Mouse (Mus musculus): ENCODE measurements around the gene Olfr231. TPM values are rescaled to one million over a fixed set of nuclear protein-coding genes. Genes with fewer than 3 reads are reported as not detected.

Olfr231 gene
- total RNA-seq (2014; rRNA removed; ENCODE audit: low replicate concordance), result not detected in 2 replicates
- not detected in 2 replicates for polyA plus RNA-seq (2015; fragmentation: Nextera tagmentation; extraction: Ambion mirVana)

- Histone ChIP-seq H3K27ac (ENCODE audit: low read depth) (no peak within 1 kb of the TSS), H3K9ac (replicated peaks; ENCODE audit: low read depth, low read length) (no peak within 1 kb of the TSS), H3K4me2 (ENCODE audit: low read depth, low read length) (no peak within 1 kb of the TSS), H3K4me1 (ENCODE audit: control insufficient read depth, insufficient read depth) (no peaks in the 10 kb centered on the region), H3K4me3 (ENCODE audit: low read depth, low read length) (no peak within 1 kb of the TSS), H3K36me3 (replicated peaks; ENCODE audit: control insufficient read depth, insufficient read depth, low read length) (no peaks in the 10 kb centered on the region), H3K27me3 (ENCODE audit: control insufficient read depth, insufficient read depth, low read length) (no peaks in the 10 kb centered on the region), H3K9me3 (replicated peaks; ENCODE audit: control insufficient read depth, low read length) (no peaks in the 10 kb centered on the region)
- 65% methylated on average over 2 of the region's 2 CpGs for WGBS
- no peak for TF ChIP-seq EP300 (IDR thresholded peaks at IDR 0.05; ENCODE audit: low read depth)
- TF ChIP-seq CTCF (IDR thresholded peaks at IDR 0.05; ENCODE audit: low read depth), result no peak
- no peak for DNase-seq (ENCODE audit: low spot score)
- ATAC-seq (ENCODE audit: insufficient read depth, low read depth), result no peak
These were observed at the start of gene Olfr231 for GRCm38 (mm10) chr1:174121062-174121461. Olfr231 (minus strand) TSS chr1:174121162.

- H3K36me3 ChIP-seq (replicated peaks; ENCODE audit: control insufficient read depth, insufficient read depth, low read length), result no peaks in the 10 kb centered on the region
- DNase-seq (ENCODE audit: low spot score) (no peak), ATAC-seq (ENCODE audit: insufficient read depth, low read depth) (no peak)
- no peaks in the 10 kb centered on the region for H3K9me3 ChIP-seq (replicated peaks; ENCODE audit: control insufficient read depth, low read length)
- no peak overlapping the region for H3K4me3 ChIP-seq (ENCODE audit: low read depth, low read length)
- no peak for TF ChIP-seq EP300 (IDR thresholded peaks at IDR 0.05; ENCODE audit: low read depth)
- no peak for TF ChIP-seq CTCF (IDR thresholded peaks at IDR 0.05; ENCODE audit: low read depth)
- H3K27ac ChIP-seq (ENCODE audit: low read depth), result no peak overlapping the region
- 0 out of 2 replicates have a peak, but pooled peaks cover 2% of the 10 kb centered on the region for H3K4me1 ChIP-seq (ENCODE audit: control insufficient read depth, insufficient read depth)
- no peak overlapping the region for H3K9ac ChIP-seq (replicated peaks; ENCODE audit: low read depth, low read length)
- H3K4me2 ChIP-seq (ENCODE audit: low read depth, low read length), result no peak overlapping the region
- no peaks in the 10 kb centered on the region for H3K27me3 ChIP-seq (ENCODE audit: control insufficient read depth, insufficient read depth, low read length)
These were observed 48.1 kb upstream of the Olfr231 start for GRCm38 (mm10) chr1:174169024-174169423.

- Histone ChIP-seq H3K9ac (replicated peaks; ENCODE audit: low read depth, low read length) (no peak overlapping the region), H3K4me2 (ENCODE audit: low read depth, low read length) (no peak overlapping the region), H3K27me3 (ENCODE audit: control insufficient read depth, insufficient read depth, low read length) (no peaks in the 10 kb centered on the region), H3K36me3 (replicated peaks; ENCODE audit: control insufficient read depth, insufficient read depth, low read length) (no peaks in the 10 kb centered on the region), H3K9me3 (replicated peaks; ENCODE audit: control insufficient read depth, low read length) (no peaks in the 10 kb centered on the region), H3K4me3 (ENCODE audit: low read depth, low read length) (no peak overlapping the region), H3K27ac (ENCODE audit: low read depth) (no peak overlapping the region), H3K4me1 (ENCODE audit: control insufficient read depth, insufficient read depth) (no peaks in the 10 kb centered on the region)
- WGBS, result 71% methylated on average over 10 of the region's 10 CpGs
- DNase-seq (ENCODE audit: low spot score) (no peak), ATAC-seq (ENCODE audit: insufficient read depth, low read depth) (no peak)
- TF ChIP-seq EP300 (IDR thresholded peaks at IDR 0.05; ENCODE audit: low read depth) (no peak), CTCF (IDR thresholded peaks at IDR 0.05; ENCODE audit: low read depth) (no peak)
These were observed 38.1 kb upstream of the Olfr231 start for GRCm38 (mm10) chr1:174159095-174159494.

GRCm38 (mm10) chr1:174158512-174158911 is 37.5 kb upstream of the Olfr231 start:
- TF ChIP-seq CTCF (IDR thresholded peaks at IDR 0.05; ENCODE audit: low read depth) (no peak), EP300 (IDR thresholded peaks at IDR 0.05; ENCODE audit: low read depth) (no peak)
- H3K9ac ChIP-seq (replicated peaks; ENCODE audit: low read depth, low read length), result no peak overlapping the region
- WGBS, result 59% methylated on average over 1 of the region's 1 CpGs
- H3K4me3 ChIP-seq (ENCODE audit: low read depth, low read length), result no peak overlapping the region
- no peaks in the 10 kb centered on the region for H3K27me3 ChIP-seq (ENCODE audit: control insufficient read depth, insufficient read depth, low read length)
- no peaks in the 10 kb centered on the region for H3K4me1 ChIP-seq (ENCODE audit: control insufficient read depth, insufficient read depth)
- H3K9me3 ChIP-seq (replicated peaks; ENCODE audit: control insufficient read depth, low read length), result no peaks in the 10 kb centered on the region
- DNase-seq (ENCODE audit: low spot score), result no peak
- ATAC-seq (ENCODE audit: insufficient read depth, low read depth), result no peak
- no peak overlapping the region for H3K27ac ChIP-seq (ENCODE audit: low read depth)
- no peaks in the 10 kb centered on the region for H3K36me3 ChIP-seq (replicated peaks; ENCODE audit: control insufficient read depth, insufficient read depth, low read length)
- no peak overlapping the region for H3K4me2 ChIP-seq (ENCODE audit: low read depth, low read length)

- no peak for ATAC-seq (ENCODE audit: insufficient read depth, low read depth)
- Histone ChIP-seq H3K4me3 (ENCODE audit: low read depth, low read length) (no peak overlapping the region), H3K4me1 (ENCODE audit: control insufficient read depth, insufficient read depth) (no peaks in the 10 kb centered on the region), H3K9me3 (replicated peaks; ENCODE audit: control insufficient read depth, low read length) (no peaks in the 10 kb centered on the region), H3K9ac (replicated peaks; ENCODE audit: low read depth, low read length) (no peak overlapping the region), H3K36me3 (replicated peaks; ENCODE audit: control insufficient read depth, insufficient read depth, low read length) (no peaks in the 10 kb centered on the region), H3K27me3 (ENCODE audit: control insufficient read depth, insufficient read depth, low read length) (no peaks in the 10 kb centered on the region), H3K27ac (ENCODE audit: low read depth) (no peak overlapping the region), H3K4me2 (ENCODE audit: low read depth, low read length) (no peak overlapping the region)
- DNase-seq (ENCODE audit: low spot score), result no peak
- TF ChIP-seq EP300 (IDR thresholded peaks at IDR 0.05; ENCODE audit: low read depth), result no peak
- no peak for TF ChIP-seq CTCF (IDR thresholded peaks at IDR 0.05; ENCODE audit: low read depth)
- 64% methylated on average over 3 of the region's 3 CpGs for WGBS
These were observed 36.7 kb upstream of the Olfr231 start for GRCm38 (mm10) chr1:174157622-174158021.

GRCm38 (mm10) chr1:174155333-174155732 is 34.4 kb upstream of the Olfr231 start, which contains the start of gene Olfr420:
Olfr420 (plus strand) TSS chr1:174155633.
- Histone ChIP-seq H3K27me3 (ENCODE audit: control insufficient read depth, insufficient read depth, low read length) (no peaks in the 10 kb centered on the region), H3K9ac (replicated peaks; ENCODE audit: low read depth, low read length) (no peak within 1 kb of the TSS), H3K4me2 (ENCODE audit: low read depth, low read length) (no peak within 1 kb of the TSS), H3K9me3 (replicated peaks; ENCODE audit: control insufficient read depth, low read length) (no peaks in the 10 kb centered on the region), H3K27ac (ENCODE audit: low read depth) (no peak within 1 kb of the TSS), H3K36me3 (replicated peaks; ENCODE audit: control insufficient read depth, insufficient read depth, low read length) (no peaks in the 10 kb centered on the region), H3K4me1 (ENCODE audit: control insufficient read depth, insufficient read depth) (no peaks in the 10 kb centered on the region), H3K4me3 (ENCODE audit: low read depth, low read length) (no peak within 1 kb of the TSS)
- no peak for DNase-seq (ENCODE audit: low spot score)
- no peak for TF ChIP-seq CTCF (IDR thresholded peaks at IDR 0.05; ENCODE audit: low read depth)
- no peak for TF ChIP-seq EP300 (IDR thresholded peaks at IDR 0.05; ENCODE audit: low read depth)
- no peak for ATAC-seq (ENCODE audit: insufficient read depth, low read depth)
- WGBS, result 76% methylated on average over 1 of the region's 1 CpGs

All from heart, postnatal 0 days (tissue).